Mouse (Mus musculus): ENCODE results near the gene Ntng1. TPM values are rescaled to one million over a fixed set of nuclear protein-coding genes. Genes with fewer than 3 reads are reported as not detected.

Ntng1 gene
- polyA plus RNA-seq, 1 experiment from 2014 or later: 0.68 TPM

DNA sequence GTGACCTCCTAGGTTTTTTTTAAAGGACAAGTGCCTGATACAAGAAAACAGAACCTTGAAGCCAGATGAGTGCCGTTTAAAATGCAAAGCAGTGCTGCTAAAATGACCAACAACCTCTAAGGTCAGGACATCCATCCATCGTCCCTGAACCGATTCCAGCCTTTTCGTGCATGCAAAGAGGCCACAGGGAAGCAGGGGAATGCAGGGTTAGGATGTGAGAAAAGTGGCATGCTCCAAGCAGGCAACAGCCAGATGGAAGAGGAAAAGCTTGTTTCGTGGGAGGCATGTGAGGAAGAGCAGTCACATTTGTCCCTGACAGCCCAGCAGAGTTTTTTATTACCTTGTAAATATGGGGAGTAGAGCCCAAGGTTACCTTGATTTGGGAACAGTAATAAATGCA is 360.6 kb downstream of the Ntng1 start:
- Histone ChIP-seq H3K9me3 (ENCODE audit: low read length) (no peaks in the 10 kb centered on the region), H3K27ac (ENCODE audit: low read length) (no peak overlapping the region), H3K4me2 (replicated peaks; ENCODE audit: low read depth, low read length) (no peak overlapping the region), H3K36me3 (ENCODE audit: insufficient read depth, low read length) (no peaks in the 10 kb centered on the region), H3K4me3 (ENCODE audit: low read depth, low read length) (no peak overlapping the region), H3K4me1 (ENCODE audit: insufficient read depth, low read depth, low read length) (no peaks in the 10 kb centered on the region), H3K27me3 (replicated peaks; ENCODE audit: insufficient read depth, low read length) (no peaks in the 10 kb centered on the region), H3K9ac (replicated peaks; ENCODE audit: low read depth) (no peak overlapping the region)
- TF ChIP-seq CTCF (IDR thresholded peaks at IDR 0.05) (no peak), EP300 (IDR thresholded peaks at IDR 0.05) (no peak)
- ATAC-seq (no peak), DNase-seq (ENCODE audit: low spot score) (no peak)
- 31% methylated on average over 5 of the region's 5 CpGs for WGBS

DNA sequence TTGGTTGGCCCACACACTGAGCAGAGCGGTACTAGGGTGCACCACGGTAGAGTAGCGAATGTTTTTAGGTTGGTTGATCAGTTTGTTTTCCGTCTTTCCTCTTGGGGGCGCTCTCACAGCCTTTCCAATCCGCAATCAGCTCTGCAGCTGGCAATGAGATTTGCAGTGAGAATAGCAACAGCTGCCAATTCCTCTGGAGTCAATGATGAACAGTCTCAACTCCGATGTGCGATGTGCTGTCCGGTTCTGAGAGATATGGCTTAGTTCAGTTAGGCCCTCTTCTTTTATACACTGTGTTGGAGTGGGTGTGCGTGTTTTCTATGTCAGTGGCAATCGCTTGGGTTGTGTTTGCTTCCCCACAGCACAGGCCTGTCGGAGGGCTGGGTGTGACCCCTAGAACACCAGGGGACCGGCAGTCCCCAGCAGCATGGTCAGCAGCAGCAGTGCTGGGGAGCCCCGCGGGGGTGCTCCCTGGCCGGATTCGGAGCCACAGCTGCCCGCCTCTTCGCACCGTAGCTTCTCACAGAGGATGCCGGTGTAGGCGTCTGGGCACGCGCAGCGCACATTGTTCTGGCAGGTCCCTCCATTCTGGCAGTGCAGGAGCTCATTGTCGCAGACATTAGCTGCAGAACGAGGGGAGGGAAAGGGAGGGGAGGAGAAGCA is 361.4 kb downstream of the Ntng1 start:
- ATAC-seq (peak; percentile 26; the same call in 1 of the 2 replicates), DNase-seq (ENCODE audit: low spot score) (peak; percentile 27)
- no peak overlapping the region for H3K9ac ChIP-seq (replicated peaks; ENCODE audit: low read depth)
- H3K27me3 ChIP-seq (replicated peaks; ENCODE audit: insufficient read depth, low read length): no peaks in the 10 kb centered on the region
- 4% methylated on average over 27 of the region's 27 CpGs for WGBS
- peak overlapping the region; percentile 52 for H3K4me2 ChIP-seq (replicated peaks; ENCODE audit: low read depth, low read length)
- no peaks in the 10 kb centered on the region for H3K4me1 ChIP-seq (ENCODE audit: insufficient read depth, low read depth, low read length)
- TF ChIP-seq EP300 (IDR thresholded peaks at IDR 0.05) (no peak), CTCF (IDR thresholded peaks at IDR 0.05) (peak; percentile 57)
- peak overlapping the region; percentile 15; the same call in 1 of the 2 replicates for H3K4me3 ChIP-seq (ENCODE audit: low read depth, low read length)
- no peaks in the 10 kb centered on the region for H3K9me3 ChIP-seq (ENCODE audit: low read length)
- no peak overlapping the region for H3K27ac ChIP-seq (ENCODE audit: low read length)
- H3K36me3 ChIP-seq (ENCODE audit: insufficient read depth, low read length): no peaks in the 10 kb centered on the region

DNA sequence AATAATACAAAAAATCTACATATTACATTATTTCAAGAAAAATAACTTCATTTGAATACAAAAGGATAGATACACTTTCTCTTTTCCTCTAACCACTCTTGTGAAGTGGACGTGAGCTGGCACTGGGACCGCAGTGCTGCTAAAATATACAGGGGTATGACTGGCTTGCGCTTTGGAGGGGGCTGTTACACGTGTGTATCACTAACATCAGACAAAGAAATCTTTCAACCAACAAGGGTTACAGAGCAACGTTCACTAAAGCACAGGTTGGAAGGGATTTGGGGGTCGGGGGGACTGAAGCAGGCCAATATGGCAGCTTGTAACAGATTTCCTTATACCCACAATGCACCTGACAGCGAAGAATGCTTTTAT is 361.9 kb downstream of the Ntng1 start:
- H3K4me2 ChIP-seq (replicated peaks; ENCODE audit: low read depth, low read length): peak overlapping the region; percentile 52; the same call in 1 of the 2 replicates
- no peak overlapping the region for H3K27ac ChIP-seq (ENCODE audit: low read length)
- H3K9ac ChIP-seq (replicated peaks; ENCODE audit: low read depth): no peak overlapping the region
- H3K4me1 ChIP-seq (ENCODE audit: insufficient read depth, low read depth, low read length): no peaks in the 10 kb centered on the region
- H3K4me3 ChIP-seq (ENCODE audit: low read depth, low read length): no peak overlapping the region
- H3K27me3 ChIP-seq (replicated peaks; ENCODE audit: insufficient read depth, low read length): no peaks in the 10 kb centered on the region
- no peak for ATAC-seq
- H3K9me3 ChIP-seq (ENCODE audit: low read length): no peaks in the 10 kb centered on the region
- no peak for TF ChIP-seq CTCF (IDR thresholded peaks at IDR 0.05)
- TF ChIP-seq EP300 (IDR thresholded peaks at IDR 0.05): no peak
- DNase-seq (ENCODE audit: low spot score): no peak
- 67% methylated on average over 7 of the region's 7 CpGs for WGBS
- no peaks in the 10 kb centered on the region for H3K36me3 ChIP-seq (ENCODE audit: insufficient read depth, low read length)

DNA sequence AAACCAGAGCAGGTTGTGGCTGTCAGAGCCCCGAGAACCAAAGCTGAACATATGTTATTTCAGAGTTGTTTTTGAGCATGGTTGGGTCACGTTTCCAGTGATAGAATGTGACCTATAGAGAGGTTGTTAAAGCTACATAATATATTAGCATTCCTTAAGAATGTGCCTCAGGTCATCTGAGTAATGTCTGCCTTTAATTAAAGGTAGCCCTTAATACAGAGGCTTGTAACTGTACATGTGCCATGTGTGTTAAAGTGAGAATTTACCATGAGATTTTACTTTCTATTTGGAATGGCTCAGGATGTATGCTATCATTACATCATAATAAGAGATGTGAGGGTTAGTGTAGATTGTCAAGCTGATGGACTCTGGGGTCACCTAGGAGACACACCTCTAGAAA is 368.6 kb downstream of the Ntng1 start:
- WGBS: 75% methylated on average over 2 of the region's 2 CpGs
- no peak overlapping the region for H3K9ac ChIP-seq (replicated peaks; ENCODE audit: low read depth)
- no peaks in the 10 kb centered on the region for H3K9me3 ChIP-seq (ENCODE audit: low read length)
- no peak for TF ChIP-seq CTCF (IDR thresholded peaks at IDR 0.05)
- TF ChIP-seq EP300 (IDR thresholded peaks at IDR 0.05): no peak
- no peaks in the 10 kb centered on the region for H3K36me3 ChIP-seq (ENCODE audit: insufficient read depth, low read length)
- H3K4me1 ChIP-seq (ENCODE audit: insufficient read depth, low read depth, low read length): no peaks in the 10 kb centered on the region
- DNase-seq (ENCODE audit: low spot score) (no peak), ATAC-seq (no peak)
- H3K4me2 ChIP-seq (replicated peaks; ENCODE audit: low read depth, low read length): no peak overlapping the region
- H3K27ac ChIP-seq (ENCODE audit: low read length): no peak overlapping the region
- no peak overlapping the region for H3K4me3 ChIP-seq (ENCODE audit: low read depth, low read length)
- H3K27me3 ChIP-seq (replicated peaks; ENCODE audit: insufficient read depth, low read length): no peaks in the 10 kb centered on the region

DNA sequence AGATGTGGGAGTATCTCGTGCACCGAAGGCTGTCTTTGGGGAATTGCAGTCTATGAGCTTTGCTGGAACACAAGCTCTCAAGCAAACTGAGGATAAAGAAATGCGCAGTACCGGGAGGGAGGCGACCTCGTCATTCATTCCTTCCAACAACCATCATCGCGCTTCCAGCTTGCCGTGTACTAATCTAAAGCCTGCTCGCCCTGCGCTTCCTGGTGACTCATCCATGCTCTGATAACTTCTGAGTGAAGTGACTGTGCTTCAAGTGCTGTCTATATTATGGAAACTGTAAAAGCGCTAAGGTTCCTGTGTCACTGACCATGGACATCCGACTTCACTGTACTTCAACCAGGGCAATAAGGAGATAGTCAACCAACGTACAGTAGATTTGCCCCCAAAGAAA is 371.7 kb downstream of the Ntng1 start:
- H3K27me3 ChIP-seq (replicated peaks; ENCODE audit: insufficient read depth, low read length): no peaks in the 10 kb centered on the region
- TF ChIP-seq EP300 (IDR thresholded peaks at IDR 0.05) (no peak), CTCF (IDR thresholded peaks at IDR 0.05) (no peak)
- no peaks in the 10 kb centered on the region for H3K36me3 ChIP-seq (ENCODE audit: insufficient read depth, low read length)
- 76% methylated on average over 14 of the region's 14 CpGs for WGBS
- no peak overlapping the region for H3K4me2 ChIP-seq (replicated peaks; ENCODE audit: low read depth, low read length)
- DNase-seq (ENCODE audit: low spot score) (no peak), ATAC-seq (no peak)
- H3K27ac ChIP-seq (ENCODE audit: low read length): no peak overlapping the region
- H3K4me1 ChIP-seq (ENCODE audit: insufficient read depth, low read depth, low read length): no peaks in the 10 kb centered on the region
- no peak overlapping the region for H3K4me3 ChIP-seq (ENCODE audit: low read depth, low read length)
- H3K9me3 ChIP-seq (ENCODE audit: low read length): no peaks in the 10 kb centered on the region
- H3K9ac ChIP-seq (replicated peaks; ENCODE audit: low read depth): no peak overlapping the region

DNA sequence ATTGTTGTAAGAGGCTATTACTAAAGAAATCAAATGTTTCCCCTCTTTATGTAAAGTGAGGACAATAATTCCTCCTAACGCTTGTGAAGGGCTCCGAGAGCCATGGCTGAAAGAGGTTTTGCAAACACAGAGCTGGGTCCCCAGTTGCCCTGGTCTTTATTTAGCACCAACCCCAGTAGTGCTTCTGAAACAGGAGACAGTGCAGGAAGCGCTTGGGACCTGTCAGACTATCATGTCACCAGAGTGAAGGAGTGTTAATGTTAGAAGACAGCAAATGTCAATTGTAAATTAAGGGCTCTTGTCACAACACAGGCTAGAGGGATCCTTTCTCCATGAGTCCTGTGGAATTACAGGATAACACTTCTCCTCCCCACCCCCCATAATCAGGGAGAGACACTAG is 376.9 kb downstream of the Ntng1 start:
- WGBS: 68% methylated on average over 3 of the region's 3 CpGs
- Histone ChIP-seq H3K27me3 (replicated peaks; ENCODE audit: insufficient read depth, low read length) (no peaks in the 10 kb centered on the region), H3K36me3 (ENCODE audit: insufficient read depth, low read length) (no peaks in the 10 kb centered on the region), H3K9me3 (ENCODE audit: low read length) (no peaks in the 10 kb centered on the region), H3K9ac (replicated peaks; ENCODE audit: low read depth) (no peak overlapping the region), H3K4me3 (ENCODE audit: low read depth, low read length) (no peak overlapping the region), H3K4me1 (ENCODE audit: insufficient read depth, low read depth, low read length) (no peaks in the 10 kb centered on the region), H3K4me2 (replicated peaks; ENCODE audit: low read depth, low read length) (no peak overlapping the region), H3K27ac (ENCODE audit: low read length) (no peak overlapping the region)
- ATAC-seq (no peak), DNase-seq (ENCODE audit: low spot score) (no peak)
- TF ChIP-seq CTCF (IDR thresholded peaks at IDR 0.05): no peak
- no peak for TF ChIP-seq EP300 (IDR thresholded peaks at IDR 0.05)

DNA sequence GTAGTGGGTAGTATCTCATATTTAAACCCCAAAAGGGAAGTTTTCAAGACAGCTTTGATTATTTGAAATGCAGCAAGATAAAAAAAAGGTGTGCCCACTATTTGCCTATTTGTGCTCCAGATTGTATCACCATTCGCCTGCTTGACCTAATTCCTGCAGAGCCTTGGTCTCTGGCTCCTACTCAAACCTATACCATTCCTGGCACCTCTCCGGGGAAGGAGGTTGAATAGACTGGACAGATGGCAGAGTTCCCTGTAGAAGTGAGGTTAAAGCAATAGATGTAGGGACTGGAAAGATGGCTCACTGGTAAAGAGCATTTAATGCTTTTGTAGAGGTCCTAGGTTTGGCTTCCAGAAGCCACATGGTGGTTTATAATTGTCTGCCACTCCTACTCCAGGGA is 378.2 kb downstream of the Ntng1 start:
- no peak overlapping the region for H3K9ac ChIP-seq (replicated peaks; ENCODE audit: low read depth)
- no peaks in the 10 kb centered on the region for H3K36me3 ChIP-seq (ENCODE audit: insufficient read depth, low read length)
- no peak for DNase-seq (ENCODE audit: low spot score)
- no peak for ATAC-seq
- no peak for TF ChIP-seq EP300 (IDR thresholded peaks at IDR 0.05)
- no peak for TF ChIP-seq CTCF (IDR thresholded peaks at IDR 0.05)
- H3K27ac ChIP-seq (ENCODE audit: low read length): no peak overlapping the region
- H3K4me3 ChIP-seq (ENCODE audit: low read depth, low read length): no peak overlapping the region
- H3K4me2 ChIP-seq (replicated peaks; ENCODE audit: low read depth, low read length): no peak overlapping the region
- 68% methylated on average over 2 of the region's 2 CpGs for WGBS
- no peaks in the 10 kb centered on the region for H3K9me3 ChIP-seq (ENCODE audit: low read length)
- H3K27me3 ChIP-seq (replicated peaks; ENCODE audit: insufficient read depth, low read length): no peaks in the 10 kb centered on the region
- no peaks in the 10 kb centered on the region for H3K4me1 ChIP-seq (ENCODE audit: insufficient read depth, low read depth, low read length)
